Comparison of ENCODE assay signal across 18 mouse cellular contexts in the genomic region with DNA sequence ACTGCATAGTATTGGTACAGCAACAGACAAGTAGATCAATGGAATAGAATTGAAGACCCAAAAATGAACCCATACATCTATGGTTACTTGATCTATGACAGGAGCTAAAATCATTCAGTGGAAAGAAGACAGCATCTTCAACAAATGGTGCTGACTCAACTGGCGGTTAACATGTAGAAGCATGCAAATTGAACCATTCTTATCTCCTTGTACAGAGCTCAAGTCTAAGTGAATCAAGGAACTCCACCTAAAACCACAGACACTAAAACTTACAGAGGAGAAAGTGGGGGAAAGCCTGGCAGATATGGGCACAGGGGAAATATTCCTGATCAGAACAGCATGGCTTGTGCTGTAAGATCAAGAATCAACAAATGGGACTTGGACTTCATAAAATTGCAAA.
"Had no signal": no experiment of that assay in that cellular context is flagged by ENCODE, and none has a peak within 500 bp of the region (broad histone marks: within the 10 kb centered on the region; RNA-seq: fewer than 3 reads in every experiment).

No protein-coding gene starts in this region.

- H3K36me3 ChIP-seq: lung, embryonic 15.5 days; midbrain, embryonic 13.5 days; midbrain, embryonic 15.5 days; neural tube, embryonic 12.5 days had no signal

- H3K9me3 ChIP-seq: lung, embryonic 15.5 days; midbrain, embryonic 13.5 days; midbrain, embryonic 15.5 days; neural tube, embryonic 12.5 days had no signal

- H3K4me1 ChIP-seq: lung, embryonic 15.5 days; megakaryocyte, embryonic 14.5 days; midbrain, embryonic 13.5 days; midbrain, embryonic 15.5 days; neural tube, embryonic 12.5 days had no signal

- H3K9ac ChIP-seq: liver, postnatal 0 days; lung, embryonic 15.5 days; midbrain, embryonic 13.5 days; midbrain, embryonic 15.5 days; neural tube, embryonic 12.5 days had no signal

- H3K4me3 ChIP-seq: lung, embryonic 15.5 days; megakaryocyte, embryonic 14.5 days; midbrain, embryonic 13.5 days; midbrain, embryonic 15.5 days; neural tube, embryonic 12.5 days had no signal

- H3K27me3 ChIP-seq: lung, embryonic 15.5 days; megakaryocyte, embryonic 14.5 days; midbrain, embryonic 13.5 days; midbrain, embryonic 15.5 days; neural tube, embryonic 12.5 days had no signal

- H3K27ac ChIP-seq: lung, embryonic 15.5 days; macrophage; midbrain, embryonic 13.5 days; midbrain, embryonic 15.5 days; neural tube, embryonic 12.5 days had no signal

- DNase-seq: liver, postnatal 0 days; lung, adult 2 months; lung, postnatal 14 days; lung, postnatal 36 days; retina, postnatal 1 day; right cerebral cortex, adult 18-20 months; right cerebral cortex, postnatal 25 days; right cerebral cortex, postnatal 4 days; spleen, adult 18-20 months; thymus, adult 18-20 months; thymus, postnatal 14 days; thymus, postnatal 36 days had no signal
